ENCODE assay signal across 24 mouse cellular contexts in the genomic region with DNA sequence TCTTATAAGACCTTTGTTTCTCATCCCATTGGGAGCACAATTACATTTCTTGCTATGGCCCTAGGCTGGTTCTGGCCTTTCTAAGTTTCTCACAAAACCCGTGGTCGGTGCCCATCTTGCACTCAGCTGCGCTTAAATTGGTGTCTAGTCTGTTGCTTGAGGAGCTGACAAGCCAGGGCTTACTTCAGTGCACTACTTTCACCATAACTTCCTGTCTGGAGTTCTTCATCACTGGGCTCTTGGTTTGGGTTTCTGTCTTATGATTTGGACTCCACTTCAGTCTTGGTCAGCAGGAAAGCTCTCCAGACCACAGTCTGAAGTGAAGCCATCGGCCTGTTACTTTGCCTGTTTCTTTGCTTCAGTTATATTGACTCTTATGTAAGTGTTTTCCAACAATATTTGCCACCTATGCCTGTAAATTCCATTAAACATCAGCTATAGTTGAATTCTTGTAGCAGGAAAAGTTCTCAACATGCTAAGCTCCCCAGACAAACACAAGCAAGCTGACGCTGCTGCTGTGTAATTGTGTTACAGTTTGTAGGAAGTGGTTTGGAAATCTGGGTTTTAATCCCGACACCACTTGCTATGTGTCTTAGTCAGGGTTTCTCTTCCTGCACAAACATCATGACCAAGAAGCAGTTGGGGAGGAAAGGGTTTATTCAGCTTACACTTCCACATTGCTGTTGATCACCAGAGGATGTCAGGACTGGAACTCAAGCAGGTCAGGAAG. TPM values are rescaled to one million over a fixed set of nuclear protein-coding genes. Genes with fewer than 3 reads are reported as not detected.
DNase-seq lines count a peak whose midpoint lies in the region; ATAC-seq lines count a peak whose summit lies in the region.
"Had no signal": no experiment of that assay in that cellular context is flagged by ENCODE, and none has a peak within 500 bp of the region (broad histone marks: within the 10 kb centered on the region; RNA-seq: fewer than 3 reads in every experiment).

No protein-coding gene starts in this region.

- no peak overlapping the region for H3K4me2 ChIP-seq in midbrain, embryonic 16.5 days (ENCODE audit: low read length)
- H3K4me2 ChIP-seq: embryonic facial prominence, embryonic 13.5 days; forebrain, embryonic 13.5 days; heart, embryonic 11.5 days; heart, embryonic 15.5 days; hindbrain, embryonic 14.5 days had no signal

- 91% methylated on average over 6 of the region's 6 CpGs for WGBS in midbrain, embryonic 16.5 days

- no peak overlapping the region for H3K4me3 ChIP-seq in midbrain, embryonic 16.5 days (ENCODE audit: low read depth, low read length)
- H3K4me3 ChIP-seq: embryonic facial prominence, embryonic 13.5 days; forebrain, embryonic 13.5 days; gastrocnemius, adult 2 months; heart, embryonic 15.5 days; hindbrain, embryonic 10.5 days had no signal

- H3K9me3 ChIP-seq in midbrain, embryonic 16.5 days (replicated peaks; ENCODE audit: control insufficient read depth, low read length, poor library complexity, severe bottlenecking): no peaks in the 10 kb centered on the region
- H3K9me3 ChIP-seq: embryonic facial prominence, embryonic 13.5 days; forebrain, embryonic 13.5 days; heart, embryonic 15.5 days; hindbrain, embryonic 10.5 days had no signal

- H3K36me3 ChIP-seq in midbrain, embryonic 16.5 days (ENCODE audit: control insufficient read depth, insufficient read depth, low read length): no peaks in the 10 kb centered on the region
- H3K36me3 ChIP-seq: embryonic facial prominence, embryonic 13.5 days; heart, embryonic 15.5 days had no signal

- no peak overlapping the region for H3K9ac ChIP-seq in midbrain, embryonic 16.5 days (ENCODE audit: low read depth, low read length)
- H3K9ac ChIP-seq: embryonic facial prominence, embryonic 13.5 days; forebrain, embryonic 13.5 days; forebrain, postnatal 0 days; heart, embryonic 15.5 days; hindbrain, embryonic 14.5 days had no signal

- ATAC-seq in megakaryocyte progenitor cell, adult 5-6 weeks (replicated peaks; ENCODE audit: poor library complexity): peak; percentile 46
- no peak for ATAC-seq in midbrain, embryonic 16.5 days
- ATAC-seq: activated CD4-positive, CD25-positive, alpha-beta regulatory T cell, adult 4 months; forebrain, embryonic 13.5 days; forebrain, postnatal 0 days; intestine, postnatal 0 days had no signal

- no peaks in the 10 kb centered on the region for H3K27me3 ChIP-seq in midbrain, embryonic 16.5 days (ENCODE audit: control insufficient read depth, insufficient read depth, low read depth, low read length)
- H3K27me3 ChIP-seq: embryonic facial prominence, embryonic 13.5 days; heart, embryonic 15.5 days had no signal

- intact Hi-C loops in heart, postnatal 14 days (cut with DNase I): no loop called here

- H3K4me1 ChIP-seq in midbrain, embryonic 16.5 days (ENCODE audit: control insufficient read depth, insufficient read depth, low read length): peaks cover 27% of the 10 kb centered on the region

- H3K27ac ChIP-seq in midbrain, embryonic 16.5 days (ENCODE audit: low read length): no peak overlapping the region
- H3K27ac ChIP-seq: embryonic facial prominence, embryonic 13.5 days; forebrain, embryonic 13.5 days; gastrocnemius, adult 2 months; heart, embryonic 15.5 days; hindbrain, embryonic 10.5 days; hindbrain, embryonic 14.5 days had no signal

- DNase-seq in heart, adult 11 months: peak; percentile 78
- DNase-seq in heart, postnatal 14 days: no peak
- DNase-seq in 416B (ENCODE audit: low read depth): peak; percentile 72
- DNase-seq in fibroblast of lung, adult 2 months (ENCODE audit: low read depth): peak; percentile 63
- DNase-seq in cerebellum, adult 11 months: no peak
- DNase-seq: adrenal gland, adult 2 months; adrenal gland, postnatal 36 days; cerebellum, adult 11-12 months; cerebellum, adult 9-10 months; cerebellum, postnatal 25 days; forebrain, postnatal 0 days; gastrocnemius, adult 2 months; gastrocnemius, postnatal 25 days; heart, adult 18-20 months had no signal

RNA-seq across cellular contexts. Expression of a gene that starts 59.5 kb away (rescaled TPM):
- total RNA-seq in heart, postnatal 14 days (2021): 10 to 100 TPM; 52.5 to 62.6 TPM
- total RNA-seq in megakaryocyte progenitor cell, adult 5-6 weeks (2015): 49.5 TPM in 2 replicates
- total RNA-seq in megakaryocyte progenitor cell, adult 5-6 weeks (2017): 13.8 and 23.8 TPM in 2 replicates
- polyA plus RNA-seq in midbrain, embryonic 16.5 days (2015; fragmentation: Nextera tagmentation; extraction: Ambion mirVana): 29.0 and 31.2 TPM in 2 replicates

Comparison
In these comparisons a context has a peak if more than half of its experiments do, and no peak if none do; other contexts are left out.
1. DNase-seq: peak in heart, adult 11 months (single experiment), 416B (single experiment) and fibroblast of lung, adult 2 months (single experiment); none in heart, postnatal 14 days (0 of 2) and cerebellum, adult 11 months (single experiment).